Mouse (Mus musculus) kidney, postnatal 4 days (tissue): Measurements from ENCODE around the gene Rpl23.
"Not testable (repeated sequence)": the region's sequence is repeated elsewhere in the genome, so short reads cannot be mapped to it uniquely, and the experiment has no call there.

Source experiments
- DNase-seq, 2 experiments: peaks; one replicate each; pipeline ENCODE4 v3.0.0; 2021; ENCODE audit warnings: mixed read lengths in 2 of 2

Rpl23 gene

GRCm38 (mm10) chr11:97758942-97759341, 23.3 kb downstream of the Rpl23 start:
- no peak for DNase-seq

GRCm38 (mm10) chr11:97758125-97758524, 24.1 kb downstream of the Rpl23 start:
- no peak for DNase-seq

GRCm38 (mm10) chr11:97753277-97753676, 29.0 kb downstream of the Rpl23 start:
- no peak for DNase-seq

- no peak for DNase-seq
These were observed 33.7 kb downstream of the Rpl23 start for GRCm38 (mm10) chr11:97748496-97748895.

DNA sequence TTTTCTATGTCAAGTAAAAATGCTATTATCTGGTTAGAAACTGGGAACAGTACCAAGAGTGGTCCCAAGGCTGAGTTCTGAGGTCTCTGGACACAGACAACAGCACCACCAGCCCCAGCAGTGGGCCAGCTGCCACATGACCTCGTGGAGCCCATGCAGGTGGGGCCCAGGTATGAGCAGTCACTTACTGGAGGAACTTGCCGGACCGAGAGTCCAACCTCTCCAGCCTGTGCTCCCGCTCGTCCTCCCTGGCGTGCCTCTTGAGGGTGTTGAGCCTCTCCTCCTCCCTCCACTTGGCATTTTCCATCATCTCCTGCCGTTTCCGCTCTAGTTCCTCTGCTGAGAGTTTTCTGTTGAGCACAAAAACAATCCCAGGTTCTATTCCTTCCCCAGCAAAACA, 34.5 kb downstream of the Rpl23 start:
- DNase-seq: no peak

DNA sequence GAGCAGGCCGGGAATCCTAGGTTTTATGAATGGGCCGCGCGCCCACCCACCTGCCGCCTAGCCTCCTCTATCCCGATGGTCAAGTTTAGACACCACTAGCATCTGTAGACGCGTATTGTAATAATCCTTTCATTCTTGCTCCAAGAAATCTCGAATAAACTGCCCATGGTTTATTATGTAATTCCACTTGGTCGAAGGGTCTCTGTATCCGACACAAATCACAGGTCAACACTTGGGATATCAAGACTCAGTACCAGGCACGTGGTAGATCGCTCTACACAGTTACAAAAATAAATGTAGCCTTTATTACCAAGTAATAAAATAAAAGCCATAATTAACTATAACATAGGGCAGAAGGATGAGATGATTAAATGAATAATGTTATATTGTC, 36.9 kb downstream of the Rpl23 start:
- no peak for DNase-seq

GRCm38 (mm10) chr11:97744718-97745330, 37.4 kb downstream of the Rpl23 start:
- DNase-seq: peak; percentile 98 to 99

- DNase-seq: peak; percentile 67 to 80
These were observed 38.0 kb downstream of the Rpl23 start, which contains the start of gene Pip4k2b for GRCm38 (mm10) chr11:97744063-97744717. Pip4k2b (minus strand) TSS chr11:97744704.

GRCm38 (mm10) chr11:97743423-97743822, 38.8 kb downstream of the Rpl23 start:
- DNase-seq: no peak

DNA sequence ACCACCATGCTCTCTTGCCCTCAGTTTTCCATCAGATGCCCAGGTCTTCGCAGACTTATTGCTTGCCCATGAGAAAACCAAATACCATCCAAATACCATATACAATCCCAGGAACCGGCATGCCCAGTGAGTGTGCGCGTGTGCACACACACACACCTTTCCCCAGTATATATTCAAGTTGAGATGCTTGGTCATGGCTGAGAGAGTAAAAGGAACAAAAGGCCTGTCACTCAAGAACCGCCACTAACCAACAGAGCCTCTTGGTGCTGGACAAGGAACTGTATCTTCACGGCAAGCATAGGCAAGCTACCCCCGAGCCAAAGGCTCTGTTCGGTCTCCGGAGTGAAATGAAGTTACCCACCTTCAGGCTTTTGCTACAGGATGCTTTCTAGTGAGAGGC, 39.6 kb downstream of the Rpl23 start:
- DNase-seq: no peak

DNA sequence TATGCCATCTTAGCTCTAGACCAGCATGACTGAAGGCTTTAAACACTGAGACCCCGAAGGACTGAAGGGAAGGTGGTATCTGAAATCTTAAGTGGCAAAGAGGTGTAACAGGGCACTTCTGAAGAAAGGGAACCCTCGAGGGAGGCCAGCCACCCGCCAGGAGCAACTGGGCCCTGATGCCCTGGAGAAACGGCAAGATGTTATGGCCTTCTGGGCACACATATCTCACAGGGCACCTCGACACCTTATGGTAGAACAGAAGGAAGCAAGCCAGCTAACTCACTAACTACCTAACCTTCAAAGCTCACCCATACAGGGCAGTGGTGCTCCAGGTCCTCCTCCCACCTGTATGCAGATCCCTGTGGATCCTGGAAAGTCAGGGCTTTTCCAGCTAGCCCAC, 40.1 kb downstream of the Rpl23 start:
- DNase-seq: no peak

DNA sequence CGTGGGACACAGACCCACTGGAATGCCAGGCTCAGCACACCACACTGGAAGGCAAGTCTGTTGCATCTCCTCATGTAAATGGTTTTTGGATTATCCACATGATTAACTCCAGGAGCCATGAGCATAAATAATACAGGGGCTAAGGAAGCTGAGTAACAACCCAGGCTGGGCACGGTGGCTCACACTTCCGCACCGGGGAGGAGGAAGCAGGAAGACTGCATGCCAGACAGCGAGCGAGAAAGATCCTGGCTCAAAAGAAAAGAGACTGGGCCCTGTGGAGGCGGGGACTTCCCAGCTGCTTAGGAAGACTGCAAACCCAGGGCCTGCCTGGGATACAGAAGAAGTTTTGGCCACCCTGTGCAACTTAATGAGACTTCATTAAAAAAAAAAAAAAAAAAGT, 42.0 kb downstream of the Rpl23 start:
- DNase-seq: peak; percentile 68 to 77

- no peak for DNase-seq
These were observed 43.1 kb downstream of the Rpl23 start for GRCm38 (mm10) chr11:97739155-97739554.

DNA sequence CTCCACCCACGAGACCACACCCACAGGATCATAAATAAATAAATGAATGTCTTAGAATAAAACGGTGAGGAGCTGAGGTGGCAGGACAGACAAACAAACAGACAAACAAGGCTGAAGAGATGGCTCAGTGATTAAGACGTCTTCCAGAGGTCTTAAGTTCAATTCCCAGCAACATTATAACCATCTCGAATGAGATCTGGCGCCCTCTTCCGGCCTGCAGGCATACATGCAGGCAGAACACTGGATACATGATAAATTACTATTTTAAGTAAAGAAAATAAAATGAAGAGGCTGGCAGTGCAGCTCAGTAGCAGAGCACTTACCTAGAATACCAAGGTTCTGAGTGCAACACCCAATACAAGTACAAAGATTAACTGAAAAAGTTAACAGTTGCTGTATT, 43.5 kb downstream of the Rpl23 start:
- DNase-seq: no peak

DNA sequence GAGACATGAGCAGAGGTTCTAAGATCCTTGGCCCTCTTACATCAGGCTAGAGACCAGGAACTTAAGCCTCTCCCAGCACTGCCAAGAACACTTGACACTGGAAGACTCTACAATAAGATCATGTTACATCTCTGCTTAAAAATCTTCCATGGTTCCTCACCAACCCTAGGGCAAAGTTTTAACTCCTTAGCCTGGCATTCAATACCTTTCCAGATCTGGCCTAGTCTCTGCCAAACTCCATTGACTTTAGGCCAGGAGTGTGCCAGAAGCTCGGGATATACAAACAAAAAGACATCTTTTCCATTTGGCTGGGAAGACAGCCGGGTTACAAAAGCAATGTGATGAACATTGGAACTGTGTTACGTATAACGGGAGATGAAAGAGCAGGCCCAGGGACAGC, 44.6 kb downstream of the Rpl23 start:
- DNase-seq: no peak

DNA sequence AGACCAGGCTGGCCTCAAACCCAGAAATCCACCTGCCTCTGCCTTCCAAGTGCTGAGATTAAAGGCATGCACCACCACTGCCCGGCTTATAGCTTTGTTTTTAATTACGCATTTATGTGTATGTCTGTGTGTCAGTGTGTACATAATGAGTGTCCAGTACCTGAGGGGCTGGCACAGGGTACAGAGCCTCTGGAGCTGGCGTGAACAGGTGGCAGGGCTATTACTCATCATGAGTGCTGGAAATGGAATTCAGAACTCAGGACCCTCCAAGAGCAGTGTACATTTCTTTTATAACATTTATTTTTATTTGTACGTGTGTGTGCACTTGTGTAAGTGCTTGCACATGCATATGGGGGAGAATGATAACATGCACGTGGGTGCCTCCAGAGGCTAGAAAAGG, 45.6 kb downstream of the Rpl23 start:
- DNase-seq: no peak

DNA sequence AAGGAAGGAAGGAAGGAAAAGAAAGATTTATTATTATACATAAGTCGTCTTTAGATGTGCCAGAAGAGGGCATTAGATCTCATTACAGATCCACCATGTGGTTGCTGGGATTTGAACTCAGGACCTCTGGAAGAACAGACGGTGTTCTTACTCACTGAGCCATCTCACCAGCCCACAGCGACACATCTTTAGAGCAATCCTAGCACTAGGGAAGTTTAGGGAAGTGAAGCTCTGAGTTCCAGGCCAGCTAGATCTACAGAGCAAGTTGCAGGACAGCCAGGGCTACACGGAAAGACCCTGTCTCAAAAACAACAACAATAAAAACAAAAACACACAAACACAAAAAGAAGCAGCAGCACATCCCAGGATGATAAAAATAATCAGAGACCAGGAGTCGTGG, 47.4 kb downstream of the Rpl23 start:
- DNase-seq: not testable (repeated sequence)

DNA sequence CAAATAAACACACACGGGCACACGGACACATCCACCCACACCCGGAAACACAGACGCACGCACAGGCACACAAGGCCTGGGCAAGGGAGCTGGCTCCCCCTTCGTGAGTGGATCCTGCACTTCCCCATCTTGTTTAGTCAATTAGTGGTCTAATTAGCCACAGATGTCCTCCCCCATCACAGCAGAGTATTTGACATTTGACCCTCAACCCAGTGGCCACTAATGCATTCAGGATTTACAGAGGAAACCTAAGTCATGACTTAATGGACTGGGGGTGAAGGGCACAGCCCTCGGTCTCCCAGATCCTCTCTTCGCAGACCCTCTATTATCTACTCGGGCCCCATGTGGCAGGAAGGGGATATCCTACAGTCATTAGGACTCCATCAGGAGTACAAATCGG, 48.5 kb downstream of the Rpl23 start:
- DNase-seq: peak in 1 of 2 experiments; percentile 3

DNA sequence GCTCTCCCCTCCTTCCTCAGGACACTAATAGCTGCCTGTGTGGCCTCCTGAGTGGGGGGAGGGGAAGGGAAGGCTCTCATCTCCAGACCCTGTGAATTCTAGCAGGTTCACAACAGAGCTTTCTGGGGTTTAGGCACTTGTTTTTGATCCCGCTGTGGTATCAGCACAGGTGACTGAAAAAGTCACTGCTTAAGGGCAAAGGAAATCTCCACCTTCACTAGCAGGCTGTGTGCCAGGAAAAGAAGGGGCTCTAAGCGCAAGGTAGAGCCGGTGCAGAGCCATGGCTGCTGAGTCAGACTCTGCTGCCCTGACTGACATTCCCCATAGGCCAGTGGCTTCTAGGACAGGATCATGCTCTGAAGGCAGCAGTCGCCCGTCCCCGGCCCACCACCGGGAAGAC, 53.5 kb downstream of the Rpl23 start:
- peak in 1 of 2 experiments; percentile 8 for DNase-seq

DNA sequence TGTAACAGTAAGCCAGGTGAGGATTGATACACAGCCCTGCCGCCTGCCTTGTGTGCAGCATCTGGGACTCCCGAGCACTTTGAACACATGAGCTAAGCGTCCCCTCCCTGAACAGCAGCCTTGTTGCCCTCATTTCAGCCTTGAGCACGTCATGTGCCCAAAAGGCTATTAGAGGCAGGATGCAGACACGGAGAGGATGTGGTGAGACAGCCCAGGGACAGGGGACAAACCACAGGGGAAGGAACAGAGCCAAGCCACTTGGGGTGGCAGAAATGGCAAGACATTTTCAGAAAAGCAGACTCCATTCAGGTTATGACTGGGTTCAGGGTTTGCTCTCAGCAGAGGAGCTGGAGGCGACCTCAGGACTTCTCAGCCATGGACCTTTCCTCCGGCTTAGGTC, 53.9 kb downstream of the Rpl23 start:
- DNase-seq: no peak
